Mouse (Mus musculus): Measurements from ENCODE around the gene Ncoa6. TPM values are rescaled to one million over a fixed set of nuclear protein-coding genes. Genes with fewer than 3 reads are reported as not detected.

The Ncoa6 gene
- 10.4 and 11.1 TPM in 2 replicates for polyA plus RNA-seq (2015; fragmentation: Nextera tagmentation; extraction: Ambion mirVana)

GRCm38 (mm10) chr2:155473570-155474088 is at the start of gene Ncoa6:
Ncoa6 (minus strand) TSS chr2:155473894.

GRCm38 (mm10) chr2:155517455-155518423 is 44.0 kb upstream of the Ncoa6 start, which contains the start of the genes Acss2 and Ggt7:
Acss2 (plus strand) TSS chr2:155517948.
Ggt7 (minus strand) TSS chr2:155518237.

GRCm38 (mm10) chr2:155380261-155381059 is 93.2 kb downstream of the Ncoa6 start, which contains the start of gene Trp53inp2:
Trp53inp2 (plus strand) TSS chr2:155381059.

GRCm38 (mm10) chr2:155356971-155357591 is 116.6 kb downstream of the Ncoa6 start, which contains the start of gene Pigu:
Pigu (minus strand) TSS chr2:155357430.

MicroRNA genes within 50 kb of the gene (microRNA counts, 519-probe panel; counts per million panel counts)
- 296 counts per million, percentile 58 among the panel's probes with 10 or more counts for microRNA mmu-miR-695

Small RNA genes within 50 kb of the gene (microRNA-seq; reads per million reads assigned to microRNA genes)
- 0 reads per million in 2 experiments for gene Mir695

Other genes starting within 250 kb of the Ncoa6 start
- gene Dynlrb1, start 237.4 kb downstream of the Ncoa6 start, polyA plus RNA-seq (2015; fragmentation: Nextera tagmentation; extraction: Ambion mirVana), result 261 and 298 TPM in 2 replicates
- gene Map1lc3a, start 197.6 kb downstream of the Ncoa6 start, polyA plus RNA-seq (2015; fragmentation: Nextera tagmentation; extraction: Ambion mirVana), result 424 and 513 TPM in 2 replicates
- gene Pigu, start 116.5 kb downstream of the Ncoa6 start, polyA plus RNA-seq (2015; fragmentation: Nextera tagmentation; extraction: Ambion mirVana), result 36.8 and 37.1 TPM in 2 replicates
- gene Trp53inp2, start 92.8 kb downstream of the Ncoa6 start, polyA plus RNA-seq (2015; fragmentation: Nextera tagmentation; extraction: Ambion mirVana), result 92.6 and 108 TPM in 2 replicates
- gene Acss2, start 44.1 kb upstream of the Ncoa6 start, polyA plus RNA-seq (2015; fragmentation: Nextera tagmentation; extraction: Ambion mirVana), result 31.1 and 40.7 TPM in 2 replicates
- 2.3 and 2.8 TPM in 2 replicates for gene Ggt7, start 44.3 kb upstream of the Ncoa6 start, polyA plus RNA-seq (2015; fragmentation: Nextera tagmentation; extraction: Ambion mirVana)
- gene Gss, start 118.9 kb upstream of the Ncoa6 start, polyA plus RNA-seq (2015; fragmentation: Nextera tagmentation; extraction: Ambion mirVana), result 12.0 and 14.2 TPM in 2 replicates
- gene Myh7b, start 137.3 kb upstream of the Ncoa6 start, polyA plus RNA-seq (2015; fragmentation: Nextera tagmentation; extraction: Ambion mirVana), result 2.0 and 2.3 TPM in 2 replicates
- 82.1 and 83.6 TPM in 2 replicates for gene Trpc4ap, start 218.5 kb upstream of the Ncoa6 start, polyA plus RNA-seq (2015; fragmentation: Nextera tagmentation; extraction: Ambion mirVana)

Measured in skeletal muscle tissue, postnatal 0 days (tissue).